Mouse (Mus musculus): ENCODE measurements around the gene Tap2.
"Not testable (repeated sequence)": the region's sequence is repeated elsewhere in the genome, so short reads cannot be mapped to it uniquely, and the experiment has no call there.

The Tap2 gene

DNA sequence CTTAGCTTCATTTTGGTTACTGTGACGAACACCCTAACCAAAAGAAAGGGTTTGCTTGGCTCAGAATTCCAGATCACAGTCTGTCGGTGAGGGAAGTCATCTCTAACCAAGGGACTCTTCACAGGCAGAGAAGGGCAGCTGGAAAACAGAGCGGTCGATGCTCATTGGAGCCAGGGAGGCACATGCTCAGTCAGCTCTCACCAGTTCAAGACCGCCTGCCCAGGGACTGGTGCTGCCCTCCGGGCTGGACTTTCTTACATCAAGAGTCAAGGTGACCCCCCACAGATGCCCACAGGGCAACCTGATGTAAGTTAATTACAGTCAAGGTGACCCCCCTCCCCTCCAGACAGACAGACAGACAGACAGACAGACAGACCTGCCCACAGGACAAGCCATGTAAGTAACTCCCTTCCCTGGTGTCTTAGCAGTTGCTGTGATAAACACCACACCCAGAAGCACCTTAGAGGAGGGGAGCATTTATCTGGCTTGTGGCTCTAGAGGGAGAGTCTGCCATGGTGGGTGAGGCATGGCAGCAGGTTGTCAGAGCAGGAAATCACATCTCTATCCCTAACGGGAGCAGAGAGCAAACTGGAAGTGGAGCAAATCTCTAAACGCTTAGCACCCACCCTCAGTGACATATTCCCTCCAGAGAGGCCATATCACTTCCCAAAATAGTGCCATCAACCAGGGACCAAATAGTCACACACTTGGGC, 14.0 kb downstream of the Tap2 start:
- no peak for DNase-seq

DNA sequence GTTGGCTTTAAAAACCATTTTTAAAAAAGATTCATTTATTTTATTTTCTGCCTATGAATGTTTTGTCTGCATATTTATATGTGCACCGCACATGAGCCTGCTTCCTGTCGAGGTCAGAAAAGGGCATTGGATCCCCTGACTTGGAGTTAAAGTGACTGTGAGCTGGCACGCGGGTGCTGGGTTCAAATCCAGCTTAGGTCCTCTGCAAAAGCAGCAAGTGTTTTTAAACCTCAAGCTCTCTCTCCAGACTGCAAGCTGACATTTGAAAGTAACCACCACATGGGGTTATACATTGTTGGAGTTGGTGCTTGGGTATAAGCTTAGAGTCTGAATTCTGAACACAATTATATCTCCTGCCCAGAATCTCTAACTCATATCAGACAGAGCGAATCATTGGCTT, 14.7 kb downstream of the Tap2 start:
- DNase-seq = no peak

DNA sequence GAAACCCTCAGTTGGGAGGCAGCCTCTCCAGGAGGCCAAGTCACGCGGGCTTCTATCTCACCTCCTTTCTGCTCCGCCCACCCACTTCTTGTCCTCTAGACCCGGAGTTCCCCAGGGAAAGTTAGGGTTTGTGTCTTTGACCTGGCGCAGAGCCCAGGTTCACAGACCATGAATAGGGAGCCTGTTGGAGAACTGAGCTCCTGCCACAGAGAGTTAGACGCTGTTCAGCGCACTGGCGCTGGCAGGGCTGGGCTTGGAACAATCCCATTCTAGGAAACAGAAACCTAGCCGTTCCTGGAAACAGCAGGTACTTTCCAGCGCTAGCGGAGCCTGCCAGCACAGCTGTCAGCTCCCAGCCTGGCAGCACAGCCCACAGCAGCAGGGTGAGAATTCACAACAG, 15.3 kb downstream of the Tap2 start:
- peak; percentile 91 for DNase-seq

DNA sequence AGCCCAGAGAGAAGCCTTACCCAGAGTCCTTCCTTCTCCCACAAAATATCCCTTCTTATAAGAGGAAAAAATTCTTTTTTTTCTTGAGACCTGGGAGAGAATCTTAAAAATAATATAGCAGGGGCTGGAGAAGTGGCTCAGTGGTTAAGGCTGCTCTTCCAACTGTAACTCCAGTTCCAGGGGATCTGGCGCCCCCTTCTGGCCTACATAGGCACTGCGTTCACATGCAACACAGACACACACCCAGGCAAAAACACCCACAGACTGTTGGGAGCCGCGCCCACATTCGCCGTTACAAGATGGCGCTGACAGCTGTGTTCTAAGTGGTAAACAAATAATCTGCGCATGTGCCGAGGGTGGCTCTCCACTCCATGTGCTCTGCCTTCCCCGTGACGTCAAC, 15.8 kb downstream of the Tap2 start:
- peak; percentile 77 for DNase-seq

DNA sequence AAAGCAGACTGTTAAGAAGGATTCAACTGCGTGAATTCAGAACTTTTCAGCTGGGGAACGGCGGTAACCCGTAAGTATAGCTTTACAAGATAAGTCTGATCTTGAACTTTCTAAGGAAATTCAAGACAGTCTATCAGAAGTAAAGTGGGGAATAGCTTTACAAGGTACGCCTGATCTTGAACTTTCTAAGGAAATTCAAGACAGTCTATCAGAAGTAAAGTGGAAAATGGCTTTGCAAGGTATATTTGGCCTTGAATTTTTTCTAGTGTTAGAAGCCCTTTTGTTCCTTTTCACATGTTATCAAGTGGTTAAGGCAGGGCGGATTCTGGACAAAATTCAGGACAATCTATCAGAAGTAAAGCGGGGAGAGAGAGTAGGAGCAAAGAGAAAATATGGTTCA, 16.5 kb downstream of the Tap2 start:
- peak; percentile 68 for DNase-seq

DNA sequence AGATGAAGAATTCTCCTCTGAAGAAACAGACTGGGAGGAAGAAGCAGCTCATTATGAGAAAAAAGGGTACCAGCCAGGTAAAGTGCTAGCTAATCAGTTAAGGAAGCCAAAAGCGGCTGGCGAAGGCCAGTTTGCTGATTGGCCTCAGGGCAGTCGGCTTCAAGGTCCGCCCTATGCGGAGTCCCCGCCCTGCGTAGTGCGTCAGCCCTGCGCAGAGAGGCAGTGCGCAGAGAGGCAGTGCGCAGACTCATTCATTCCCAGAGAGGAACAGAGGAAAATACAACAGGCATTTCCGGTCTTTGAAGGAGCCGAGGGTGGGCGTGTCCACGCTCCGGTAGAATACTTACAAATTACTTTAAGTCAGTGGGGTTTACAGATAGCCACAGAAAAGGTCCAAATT, 17.1 kb downstream of the Tap2 start:
- not testable (repeated sequence) for DNase-seq

DNA sequence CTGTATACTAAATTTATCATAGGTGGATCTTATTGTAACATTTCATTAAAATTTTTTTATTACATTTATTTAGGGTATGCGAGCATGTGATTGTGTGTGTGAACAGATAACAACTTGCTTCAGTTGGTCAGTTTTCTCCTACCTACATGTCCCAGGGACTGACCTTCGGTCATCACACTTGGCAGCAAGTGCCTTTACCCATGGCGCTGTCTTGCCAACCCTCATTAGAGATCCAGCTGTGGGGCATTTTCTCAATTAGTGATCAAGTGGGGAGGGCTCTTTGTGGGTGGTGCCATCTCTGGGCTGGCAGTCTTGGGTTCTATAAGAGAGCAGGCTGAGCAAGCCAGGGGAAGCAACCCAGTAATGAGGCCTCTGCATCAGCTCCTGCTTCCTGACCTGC, 21.5 kb downstream of the Tap2 start:
- peak; percentile 56 for DNase-seq

DNA sequence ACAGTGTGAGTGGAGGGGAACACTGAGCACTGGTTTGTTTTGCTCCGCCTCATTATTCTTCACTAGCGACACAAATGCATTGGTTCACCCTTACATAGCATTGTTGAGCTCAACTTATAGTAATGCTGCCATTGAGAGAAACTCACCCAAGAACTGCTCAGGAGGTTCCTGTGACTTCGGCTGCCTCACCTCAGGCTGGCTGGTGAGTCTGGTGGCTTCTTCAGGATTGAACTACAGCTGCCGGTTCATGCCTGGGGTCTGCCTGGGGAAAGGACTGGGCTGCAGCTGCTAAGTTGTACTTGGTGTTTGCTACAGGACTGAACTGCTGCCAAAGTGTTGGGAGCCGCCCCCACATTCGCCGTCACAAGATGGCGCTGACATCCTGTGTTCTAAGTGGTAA, 22.1 kb downstream of the Tap2 start:
- no peak for DNase-seq

DNA sequence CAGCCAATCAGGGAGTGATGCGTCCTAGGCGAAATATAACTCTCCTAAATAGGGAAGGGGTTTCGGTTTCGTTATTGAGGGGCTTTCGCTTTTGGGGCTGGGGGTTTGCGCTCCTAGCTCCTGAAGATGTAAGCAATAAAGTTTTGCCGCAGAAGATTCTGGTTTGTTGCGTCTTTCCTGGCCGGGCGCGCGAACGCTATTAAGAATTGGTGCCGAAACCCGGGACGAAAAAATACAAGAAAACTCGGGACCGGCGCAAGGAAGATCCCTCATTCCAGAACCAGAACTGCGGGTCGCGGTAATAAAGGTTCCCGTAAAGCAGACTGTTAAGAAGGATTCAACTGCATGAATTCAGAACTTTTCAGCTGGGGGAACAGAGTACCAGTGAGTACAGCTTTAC, 22.6 kb downstream of the Tap2 start:
- DNase-seq = not testable (repeated sequence)

DNA sequence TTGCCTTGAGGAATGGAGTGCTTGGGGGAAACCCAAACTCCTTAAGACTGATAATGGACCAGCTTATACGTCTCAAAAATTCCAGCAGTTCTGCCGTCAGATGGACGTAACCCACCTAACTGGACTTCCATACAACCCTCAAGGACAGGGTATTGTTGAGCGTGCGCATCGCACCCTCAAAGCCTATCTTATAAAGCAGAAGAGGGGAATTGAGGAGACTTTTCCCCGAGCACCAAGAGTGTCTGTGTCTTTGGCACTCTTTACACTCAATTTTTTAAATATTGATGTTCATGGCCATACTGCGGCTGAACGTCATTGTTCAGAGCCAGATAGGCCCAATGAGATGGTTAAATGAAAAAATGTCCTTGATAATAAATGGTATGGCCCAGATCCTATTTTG, 27.6 kb downstream of the Tap2 start:
- DNase-seq = not testable (repeated sequence)

DNA sequence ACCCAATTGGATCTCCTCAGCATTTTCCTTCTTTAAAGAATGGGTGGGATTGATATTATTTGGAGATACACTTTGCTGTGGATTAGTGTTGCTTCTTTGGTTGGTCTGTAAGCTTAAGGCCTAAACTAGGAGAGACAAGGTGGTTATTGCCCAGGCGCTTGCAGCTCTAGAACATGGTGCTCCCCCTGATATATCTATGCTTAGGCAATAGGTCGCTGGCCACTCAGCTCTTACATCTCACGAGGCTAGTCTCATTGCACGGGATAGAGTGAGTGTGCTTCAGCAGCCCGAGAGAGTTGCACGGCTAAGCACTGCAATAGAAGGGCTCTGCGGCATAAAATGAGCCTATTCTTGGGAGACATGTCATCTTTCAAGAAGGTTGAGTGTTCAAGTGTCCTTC, 28.7 kb downstream of the Tap2 start:
- not testable (repeated sequence) for DNase-seq

DNA sequence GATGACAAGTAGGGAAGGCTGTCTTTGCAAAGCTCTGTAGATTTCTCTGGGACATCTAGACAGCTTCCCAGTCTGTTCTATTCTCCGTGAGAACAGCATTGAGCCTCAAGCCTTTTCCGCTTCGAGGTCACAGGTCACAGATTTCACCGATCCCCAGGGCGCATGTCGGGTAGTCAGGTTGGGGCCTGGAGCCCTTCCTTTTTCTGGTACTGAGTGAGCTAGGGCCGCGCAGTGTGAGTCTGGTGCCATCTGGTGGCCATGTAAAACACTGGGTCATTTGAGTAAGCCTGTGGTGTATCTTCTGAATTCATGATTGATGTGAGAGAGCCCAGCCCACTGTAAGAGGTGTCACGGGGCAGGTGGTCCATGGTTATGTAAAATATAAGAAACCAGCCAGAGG, 31.6 kb downstream of the Tap2 start:
- peak; percentile 84 for DNase-seq

DNA sequence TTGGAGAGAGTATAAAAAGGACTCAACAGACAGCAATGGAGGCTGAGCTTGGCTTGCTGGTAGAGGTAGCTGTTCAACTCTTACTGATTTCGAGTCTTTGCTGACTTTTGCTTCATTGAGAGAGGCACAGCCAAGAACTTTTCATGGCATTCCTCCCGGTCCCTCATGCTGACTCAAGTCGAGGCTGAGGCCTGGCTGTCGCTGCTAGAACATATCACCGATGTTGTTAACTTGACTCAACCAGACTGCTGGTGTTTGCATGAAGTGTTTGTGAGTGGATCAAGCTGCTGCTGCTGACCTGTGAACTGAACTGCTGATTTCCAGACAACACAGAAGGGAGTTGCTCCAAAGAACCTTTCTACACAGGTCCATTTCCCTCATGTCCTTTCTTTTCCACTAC, 33.4 kb downstream of the Tap2 start:
- no peak for DNase-seq

DNA sequence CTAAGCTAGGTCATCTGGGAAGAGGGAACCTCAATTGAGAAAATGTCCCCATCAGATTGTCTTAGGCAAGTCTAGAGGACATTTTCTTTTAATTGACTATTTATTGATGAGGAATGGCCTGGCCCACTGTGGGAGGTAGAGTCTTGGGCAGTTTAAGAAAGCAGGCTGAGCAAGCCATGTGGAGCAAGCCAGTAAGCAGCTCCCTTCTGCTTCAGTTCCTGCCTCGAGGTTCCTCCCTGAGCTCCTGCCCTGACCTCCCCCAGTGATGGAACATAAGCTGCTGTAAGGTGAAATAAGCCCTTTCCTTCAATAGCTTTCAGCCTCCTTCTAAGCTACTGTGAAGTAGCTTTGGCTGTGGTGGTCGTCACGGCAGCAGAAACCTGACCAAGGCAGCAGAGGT, 34.4 kb downstream of the Tap2 start:
- DNase-seq = no peak

DNA sequence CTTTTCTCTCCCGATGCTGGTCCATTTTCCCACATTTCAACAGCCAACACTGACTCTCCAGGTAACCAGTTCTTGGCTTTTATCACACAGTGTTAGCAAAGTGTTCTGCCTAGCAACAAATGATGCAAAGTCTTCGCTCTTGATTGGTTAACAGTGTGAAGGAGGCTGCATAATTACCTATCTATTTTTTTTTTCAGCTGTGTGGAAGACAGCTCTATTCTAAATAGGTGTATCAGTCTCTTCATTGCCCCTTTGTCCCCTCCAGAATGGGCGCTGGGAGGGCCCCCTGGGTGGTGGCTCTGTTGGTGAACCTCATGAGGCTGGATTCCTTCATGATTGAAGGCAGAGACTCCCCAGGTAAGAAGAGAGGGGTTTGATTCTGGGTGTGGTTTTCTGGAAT, 35.4 kb downstream of the Tap2 start, which contains the start of gene H2-Ob:
Gene H2-Ob (plus strand): TSS at position 198 of the 400 bp plus-strand sequence.
- DNase-seq = peak; percentile 74

DNA sequence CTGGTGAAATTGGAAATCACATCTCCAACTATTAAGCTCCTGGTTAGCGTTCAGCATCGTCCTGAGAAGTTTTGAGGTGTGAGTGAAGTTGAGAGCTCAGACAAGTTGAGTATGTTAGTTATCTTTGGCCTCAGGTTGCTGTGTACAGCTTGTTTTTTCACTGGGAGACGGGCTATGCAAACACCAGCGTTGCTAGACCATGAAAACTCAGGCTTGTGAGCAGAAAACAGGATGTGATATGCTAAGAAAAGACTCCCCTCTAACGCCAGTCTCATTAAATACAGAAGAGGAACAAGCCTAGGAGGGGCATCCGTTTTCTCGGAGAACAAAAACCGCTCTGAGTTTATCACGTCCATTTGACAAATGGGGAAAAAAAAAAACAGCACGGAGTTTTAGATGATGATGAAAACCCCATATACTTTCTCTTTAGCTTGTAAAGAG, 36.3 kb downstream of the Tap2 start:
- no peak for DNase-seq

DNA sequence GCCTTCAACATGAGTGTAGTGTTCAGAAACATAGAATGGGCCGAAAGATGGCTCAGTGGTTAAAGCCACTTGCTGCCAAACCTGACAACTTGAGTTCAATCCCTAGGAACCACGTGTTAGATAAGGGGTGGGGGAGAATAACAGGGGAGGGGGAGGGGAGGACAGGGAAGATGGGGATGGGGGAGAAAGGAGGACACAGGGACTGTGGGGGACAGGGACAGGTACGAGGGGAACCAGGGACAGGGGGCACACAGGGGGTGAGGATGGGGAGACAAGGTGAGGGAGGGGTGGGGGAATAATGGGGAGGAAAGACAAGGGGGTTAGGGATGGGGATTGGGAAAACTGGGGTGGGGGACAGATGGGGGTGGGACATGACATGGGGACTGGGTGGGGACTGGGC, 37.0 kb downstream of the Tap2 start:
- DNase-seq = no peak

DNA sequence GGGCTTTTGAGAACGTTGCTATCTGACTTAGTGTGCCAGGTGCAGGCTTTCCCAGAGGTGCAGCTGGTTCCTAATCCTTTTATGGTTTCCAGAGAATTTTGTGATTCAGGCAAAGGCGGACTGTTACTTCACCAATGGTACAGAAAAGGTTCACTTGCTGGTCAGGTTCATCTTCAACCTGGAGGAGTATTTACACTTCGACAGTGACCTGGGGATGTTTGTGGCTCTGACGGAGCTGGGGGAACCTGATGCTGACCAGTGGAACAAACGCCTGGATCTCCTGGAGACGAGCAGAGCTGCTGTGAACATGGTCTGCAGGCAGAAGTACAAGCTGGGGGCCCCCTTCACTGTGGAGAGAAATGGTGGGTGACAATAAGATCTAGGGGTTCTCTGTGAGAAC, 37.6 kb downstream of the Tap2 start:
- DNase-seq = no peak

DNA sequence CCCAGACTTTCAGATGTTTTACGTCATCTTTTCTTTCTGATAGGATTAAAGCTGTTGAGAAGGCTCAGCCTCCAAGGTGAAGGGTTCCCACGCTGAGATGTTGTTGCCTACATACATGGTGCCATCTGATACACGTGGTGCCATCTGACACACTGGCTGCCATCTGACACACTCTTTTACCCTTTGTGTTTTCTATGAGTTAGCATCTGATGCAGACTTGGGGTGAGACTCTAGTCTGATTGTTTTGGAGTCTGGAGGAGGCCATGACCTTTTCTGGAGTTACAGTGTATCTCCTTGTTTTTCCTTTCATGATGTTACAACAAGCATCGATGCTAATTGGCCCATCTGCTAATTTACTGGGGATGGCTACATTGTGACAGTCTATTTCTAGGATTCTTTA, 41.3 kb downstream of the Tap2 start:
- DNase-seq = no peak

DNA sequence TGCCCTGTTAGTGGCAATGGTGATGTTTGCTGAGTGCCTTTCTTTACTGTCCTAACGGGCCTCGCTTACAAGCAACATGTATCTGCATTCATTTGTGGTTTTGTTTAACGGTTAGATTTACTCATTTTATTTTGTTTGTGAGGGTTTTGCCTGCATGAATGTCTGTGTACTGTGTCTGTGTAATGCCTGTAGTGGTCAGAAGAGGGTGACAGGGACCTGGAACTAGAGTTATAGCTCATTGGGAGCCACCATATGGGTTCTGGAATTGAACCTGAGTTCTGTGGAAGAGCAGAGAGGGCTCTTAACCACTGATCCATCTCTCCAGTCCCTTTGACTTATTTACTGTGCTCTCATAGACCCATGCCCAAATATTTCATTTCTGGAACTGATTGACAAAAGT, 43.7 kb downstream of the Tap2 start:
- no peak for DNase-seq

DNA sequence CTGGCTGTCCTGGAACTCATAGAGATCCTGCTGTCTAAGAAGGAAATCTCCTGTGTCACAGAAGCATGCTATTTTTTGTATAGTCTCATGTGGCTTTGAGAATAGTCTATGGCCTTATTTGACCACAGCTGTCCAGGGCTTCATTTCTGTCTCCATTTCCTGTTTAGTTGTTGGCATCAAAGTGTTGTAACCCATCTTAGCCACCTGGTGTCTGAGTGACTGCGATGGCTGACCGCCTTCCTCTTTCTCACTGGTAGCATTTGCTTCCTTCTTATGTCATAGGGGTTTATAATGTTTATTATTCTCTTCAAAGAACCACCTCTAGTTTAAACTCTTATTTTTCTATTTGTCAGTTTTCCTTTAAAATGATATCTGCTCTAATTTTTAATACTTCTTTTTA, 45.4 kb downstream of the Tap2 start:
- DNase-seq = no peak

DNA sequence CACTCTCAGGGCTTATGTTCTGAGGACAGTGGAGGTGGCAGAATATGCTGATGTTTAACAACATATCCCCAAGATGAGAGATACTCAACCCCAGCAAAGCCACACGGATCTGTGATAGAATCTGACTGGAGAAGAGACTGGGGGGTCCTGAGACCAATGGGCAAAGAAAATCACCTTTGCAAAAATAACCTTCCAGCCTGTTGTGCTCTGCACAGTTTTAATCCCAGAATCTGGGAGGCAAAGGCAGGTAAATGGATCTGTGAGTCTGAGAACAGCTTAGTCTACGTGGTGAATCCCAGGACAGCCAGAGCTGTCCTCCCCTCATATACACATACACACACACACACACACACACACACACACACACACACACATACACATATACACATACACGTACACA, 46.0 kb downstream of the Tap2 start:
- no peak for DNase-seq

DNA sequence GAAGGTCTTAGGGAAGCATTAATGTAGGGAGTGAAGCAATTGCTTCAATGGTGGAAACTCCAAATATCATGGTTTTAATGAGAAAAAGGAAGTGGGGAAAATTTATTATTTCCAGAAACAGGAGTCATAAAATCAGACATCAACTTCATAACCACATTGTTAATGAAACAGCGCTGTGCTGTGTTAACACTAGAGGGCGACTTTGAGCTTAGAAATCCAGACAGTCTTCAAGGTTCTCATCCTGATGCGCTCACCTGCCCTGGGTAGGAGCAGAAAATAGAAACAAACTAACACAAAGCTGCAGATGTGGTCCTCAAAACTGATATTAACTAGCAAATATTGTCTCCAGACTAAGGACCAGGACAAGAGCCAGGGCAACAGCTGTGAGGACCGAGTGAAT, 46.6 kb downstream of the Tap2 start:
- peak; percentile 65 for DNase-seq

DNA sequence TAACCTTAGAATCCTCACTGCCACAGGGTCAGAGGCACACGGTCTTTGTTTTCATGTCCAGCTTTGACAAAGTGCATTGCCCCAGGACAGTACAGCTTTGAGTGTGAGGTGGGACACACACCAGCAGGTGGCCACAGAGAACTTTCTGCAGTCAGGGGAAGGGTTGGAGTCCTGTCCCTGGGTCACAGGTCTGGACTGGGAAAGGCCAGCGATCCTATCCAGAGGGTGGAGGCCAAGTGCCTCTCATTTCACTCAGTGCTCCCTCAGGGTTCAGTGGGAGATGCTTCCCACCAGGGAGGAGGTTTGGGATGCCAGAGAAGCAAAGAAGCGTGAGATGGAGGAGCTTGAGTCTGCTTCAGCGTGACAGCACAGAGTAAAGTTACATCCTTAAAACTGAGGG, 48.3 kb downstream of the Tap2 start:
- DNase-seq = no peak

DNA sequence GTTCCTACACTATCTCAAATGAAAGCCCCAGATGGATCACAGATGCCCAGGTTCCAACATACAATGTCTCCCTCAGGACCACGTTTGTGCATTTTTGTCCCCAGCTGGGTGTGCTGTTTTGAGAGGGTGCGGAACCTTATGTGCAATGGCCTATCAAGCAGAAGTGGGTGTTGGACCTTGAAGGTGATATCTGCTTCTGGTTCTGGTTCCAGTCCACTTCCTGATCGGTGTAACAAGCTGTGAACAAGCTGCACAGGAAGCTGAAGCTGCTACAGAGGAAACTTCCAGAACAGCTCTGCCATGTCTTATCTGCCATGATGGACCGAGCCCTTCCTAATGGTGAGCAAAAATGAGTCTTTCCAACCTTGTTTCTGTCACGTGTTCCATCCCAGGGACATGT, 53.2 kb downstream of the Tap2 start:
- DNase-seq = no peak

Measured in kidney, adult 9 months (tissue).